Comparison of ENCODE assay signal across 7 mouse cellular contexts in genomic region chr2:60125049-60126004, GRCm38 (mm10).
DNase-seq lines count a peak whose midpoint lies in the region; ATAC-seq lines count a peak whose summit lies in the region.

No protein-coding gene starts in this region.

- H3K36me3 ChIP-seq in intestine, embryonic 15.5 days: no peaks in the 10 kb centered on the region
- H3K36me3 ChIP-seq in midbrain, embryonic 10.5 days: no peaks in the 10 kb centered on the region

- H3K27me3 ChIP-seq in intestine, embryonic 15.5 days (replicated peaks): no peaks in the 10 kb centered on the region
- H3K27me3 ChIP-seq in midbrain, embryonic 10.5 days (ENCODE audit: low read depth, poor library complexity, severe bottlenecking): no peaks in the 10 kb centered on the region

- peak overlapping the region; percentile 100 for H3K27ac ChIP-seq in intestine, embryonic 15.5 days
- peak overlapping the region; percentile 100 for H3K27ac ChIP-seq in midbrain, embryonic 10.5 days (replicated peaks)

- H3K4me3 ChIP-seq in intestine, embryonic 15.5 days (replicated peaks): peak overlapping the region; percentile 91
- H3K4me3 ChIP-seq in midbrain, embryonic 10.5 days: peak overlapping the region; percentile 96

- H3K4me1 ChIP-seq in intestine, embryonic 15.5 days (replicated peaks): peaks cover 10% of the 10 kb centered on the region
- H3K4me1 ChIP-seq in midbrain, embryonic 10.5 days: peaks cover 50% of the 10 kb centered on the region

- DNase-seq in adrenal gland, adult 2 months: peak; percentile 86
- peak; percentile 82 for DNase-seq in embryo, embryonic 11 days
- DNase-seq in gastrocnemius, postnatal 4 days (ENCODE audit: low spot score in 2 of 2): peak; percentile 51 to 64
- peak; percentile 55 for DNase-seq in left cerebral cortex, postnatal 4 days
- peak; percentile 80 for DNase-seq in midbrain, embryonic 10.5 days (ENCODE audit: low spot score)
- DNase-seq in skeletal muscle tissue, adult 2 months (ENCODE audit: low read depth, low spot score): peak; percentile 62

- peak overlapping the region; percentile 51 for H3K4me2 ChIP-seq in intestine, embryonic 15.5 days (replicated peaks)

- peak overlapping the region; percentile 99 for H3K9ac ChIP-seq in intestine, embryonic 15.5 days

- intact Hi-C loops in left cerebral cortex, postnatal 4 days (cut with DNase I): no loop called here

- WGBS in intestine, embryonic 15.5 days: under 1% methylated on average over 71 of the region's 83 CpGs
- WGBS in midbrain, embryonic 10.5 days: 1% methylated on average over 82 of the region's 83 CpGs

- peak; percentile 76 for ATAC-seq in intestine, embryonic 15.5 days

- H3K9me3 ChIP-seq in intestine, embryonic 15.5 days: no peaks in the 10 kb centered on the region
- H3K9me3 ChIP-seq in midbrain, embryonic 10.5 days (replicated peaks): no peaks in the 10 kb centered on the region

Comparison
In these comparisons a context has a peak if more than half of its experiments do, and no peak if none do; other contexts are left out.
1. Peak in every context shown above with its lines: DNase-seq, ATAC-seq, H3K4me3 ChIP-seq and H3K27ac ChIP-seq.